Mouse (Mus musculus) stomach, embryonic 14.5 days (tissue): ENCODE measurements around the gene Usp40. TPM values are rescaled to one million over a fixed set of nuclear protein-coding genes. Genes with fewer than 3 reads are reported as not detected.

ENCODE experiments used
- ATAC-seq: fragments of 200-750 bp; cut with Nextera tagmentation; 2 replicates; pipeline ENCODE4 v1.8.0; 2017; ENCODE audit warnings: low read depth, moderate TSS enrichment; ENCODE audit not compliant: insufficient number of reproducible peaks, insufficient read depth, low FRiP score
- H3K27ac ChIP-seq: fragments of 300-500 bp; sonication (generic); 2 replicates; pipeline ENCODE4 v1.5.1; 2014; ENCODE audit warnings: mild to moderate bottlenecking, low read length, moderate library complexity, mixed read lengths
- H3K27me3 ChIP-seq: fragments of 300-500 bp; sonication (generic); 2 replicates; pipeline ENCODE4 v1.6.1; 2014; ENCODE audit warnings: low read length, control low read depth, mixed read lengths; ENCODE audit not compliant: control insufficient read depth, insufficient read depth
- H3K36me3 ChIP-seq: fragments of 300-500 bp; sonication (generic); 2 replicates; pipeline ENCODE4 v1.6.1; 2014; ENCODE audit warnings: mild to moderate bottlenecking, control low read depth, low read length, moderate library complexity, mixed read lengths; ENCODE audit not compliant: control insufficient read depth, insufficient read depth
- H3K4me1 ChIP-seq: fragments of 300-500 bp; sonication (generic); 2 replicates; pipeline ENCODE4 v1.6.1; 2014; ENCODE audit warnings: low read length, control low read depth, mixed read lengths; ENCODE audit not compliant: control insufficient read depth, insufficient read depth
- H3K4me2 ChIP-seq: fragments of 300-500 bp; sonication (generic); replicated peaks from 2 replicates; pipeline ENCODE4 v1.6.1; 2014; ENCODE audit warnings: low read depth, low read length, control low read depth
- H3K4me3 ChIP-seq: fragments of 300-500 bp; sonication (generic); 2 replicates; pipeline ENCODE4 v1.5.1; 2014; ENCODE audit warnings: low read depth, low read length, control low read depth
- H3K9ac ChIP-seq: fragments of 300-500 bp; sonication (generic); replicated peaks from 2 replicates; pipeline ENCODE4 v1.6.1; 2014; ENCODE audit warnings: low read depth, mild to moderate bottlenecking, control low read depth, low read length, moderate library complexity, mixed read lengths
- H3K9me3 ChIP-seq: fragments of 300-500 bp; sonication (generic); 2 replicates; pipeline ENCODE4 v1.6.1; 2016; ENCODE audit warnings: low read depth, low read length, control low read depth; ENCODE audit not compliant: control insufficient read depth
- WGBS: fragments of 180-500 bp; shearing (Covaris S2); extraction: QIAGEN DNeasy Blood & Tissue Kit; methylation state at CpG from one replicate; pipeline ENCODE4 v1.1.7; 2014; 5-methylcytosine and 5-hydroxymethylcytosine counted together
- polyA plus RNA-seq: library from polyadenylated mRNA; unstranded; fragments of >200 nt; fragmentation: Nextera tagmentation; extraction: Ambion mirVana; gene quantifications from 2 replicates; pipeline ENCODE4 v1.2.1, GENCODE M21; 2014

Usp40 gene
- polyA plus RNA-seq, 1 experiment from 2014 or later, result 43.9 TPM

DNA sequence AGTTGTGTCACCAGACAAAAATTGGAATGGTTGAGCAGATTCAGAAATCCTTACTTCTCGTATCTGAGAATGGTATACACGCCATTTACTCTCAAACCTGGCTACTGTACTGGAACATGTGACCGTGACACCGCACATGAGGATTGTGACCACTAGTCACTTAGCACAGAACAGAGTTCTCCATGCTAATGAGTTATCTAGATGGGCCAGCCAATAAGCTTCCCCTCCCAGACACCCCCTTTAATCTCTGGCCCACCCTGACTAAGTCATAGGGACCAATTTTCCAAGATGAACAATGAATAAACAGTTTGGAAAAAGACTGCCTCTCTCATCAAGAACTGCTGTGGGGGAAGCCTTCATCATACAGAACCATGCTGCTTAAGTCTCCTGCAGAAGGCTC is 47.6 kb downstream of the Usp40 start:
- H3K4me1 ChIP-seq, result no peaks in the 10 kb centered on the region
- WGBS, result 90% methylated on average over 4 of the region's 4 CpGs
- ATAC-seq, result no peak
- peaks cover 49% of the 10 kb centered on the region for H3K36me3 ChIP-seq
- no peak overlapping the region for H3K9ac ChIP-seq
- no peaks in the 10 kb centered on the region for H3K9me3 ChIP-seq
- H3K4me2 ChIP-seq, result no peak overlapping the region
- H3K4me3 ChIP-seq, result no peak overlapping the region
- no peak overlapping the region for H3K27ac ChIP-seq
- no peaks in the 10 kb centered on the region for H3K27me3 ChIP-seq

GRCm38 (mm10) chr1:87959998-87960431 is 48.3 kb downstream of the Usp40 start:
- ATAC-seq, result no peak
- H3K27me3 ChIP-seq, result no peaks in the 10 kb centered on the region
- H3K36me3 ChIP-seq, result peaks cover 50% of the 10 kb centered on the region
- H3K4me2 ChIP-seq, result no peak overlapping the region
- H3K9ac ChIP-seq, result no peak overlapping the region
- WGBS, result 33% methylated on average over 4 of the region's 4 CpGs
- no peaks in the 10 kb centered on the region for H3K4me1 ChIP-seq
- H3K9me3 ChIP-seq, result no peaks in the 10 kb centered on the region
- H3K27ac ChIP-seq, result no peak overlapping the region
- H3K4me3 ChIP-seq, result no peak overlapping the region

DNA sequence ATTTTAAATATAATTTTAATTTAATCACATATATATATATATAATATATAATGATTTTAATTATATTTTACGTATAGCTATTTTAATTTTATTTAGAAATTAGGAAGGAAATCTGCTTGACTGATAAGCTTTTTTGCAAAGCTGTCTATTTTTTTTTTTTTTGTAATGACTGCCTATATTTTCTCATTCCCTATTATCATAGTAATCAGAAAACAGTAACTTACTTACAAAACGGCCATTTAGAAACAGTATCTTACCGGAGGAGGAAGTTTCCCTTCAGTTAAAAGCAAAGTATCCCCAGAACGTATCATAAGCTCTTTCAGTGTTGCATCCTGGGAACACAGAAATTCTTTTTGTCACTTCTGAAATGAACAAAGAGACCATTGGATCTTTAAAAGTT is 48.8 kb downstream of the Usp40 start:
- Histone ChIP-seq H3K9me3 (no peaks in the 10 kb centered on the region), H3K4me1 (no peaks in the 10 kb centered on the region), H3K36me3 (peaks cover 49% of the 10 kb centered on the region), H3K4me2 (no peak overlapping the region), H3K27me3 (no peaks in the 10 kb centered on the region), H3K27ac (no peak overlapping the region), H3K4me3 (no peak overlapping the region), H3K9ac (no peak overlapping the region)
- WGBS, result 84% methylated on average over 4 of the region's 4 CpGs
- no peak for ATAC-seq

DNA sequence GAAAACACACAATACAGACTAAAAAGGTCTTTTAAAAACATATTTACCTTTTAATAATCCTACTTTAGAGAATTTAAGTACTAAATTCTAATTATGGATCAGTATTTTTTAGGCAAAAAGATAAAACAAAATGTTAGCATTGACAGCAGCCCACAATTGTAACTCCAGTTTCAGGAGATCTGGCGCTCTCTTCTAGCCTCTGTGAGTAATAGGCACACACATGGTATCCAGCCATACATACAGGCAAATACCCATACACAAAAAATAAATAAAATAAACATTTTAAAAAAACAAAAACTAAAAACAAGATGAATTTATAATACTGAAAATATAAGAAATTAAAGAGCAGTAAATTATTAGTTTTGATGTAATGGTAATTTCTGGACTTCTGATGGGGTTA is 49.4 kb downstream of the Usp40 start:
- Histone ChIP-seq H3K9me3 (no peaks in the 10 kb centered on the region), H3K27ac (no peak overlapping the region), H3K27me3 (no peaks in the 10 kb centered on the region), H3K4me3 (no peak overlapping the region), H3K4me1 (no peaks in the 10 kb centered on the region), H3K9ac (no peak overlapping the region), H3K4me2 (no peak overlapping the region), H3K36me3 (peaks cover 48% of the 10 kb centered on the region)
- ATAC-seq, result no peak
- WGBS, result 93% methylated on average over 1 of the region's 1 CpGs

DNA sequence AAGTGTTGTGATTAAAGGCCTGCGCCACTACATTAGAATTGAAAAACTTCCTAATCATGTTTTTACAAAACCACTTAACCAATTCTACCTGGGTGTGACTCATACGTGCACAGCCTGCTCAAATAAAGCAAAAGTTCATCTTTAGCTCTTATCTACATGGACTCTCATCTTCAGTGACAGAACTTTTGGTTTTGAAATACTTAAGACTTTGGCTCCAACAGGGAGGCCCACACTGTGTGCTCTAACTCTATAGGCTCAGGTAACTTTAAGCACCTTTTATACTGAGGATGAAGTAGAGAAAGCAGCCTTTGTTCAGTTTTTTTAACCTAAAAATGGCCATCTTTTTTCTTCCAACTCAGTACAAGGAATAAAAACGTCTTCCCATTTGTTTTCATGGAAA is 55.3 kb downstream of the Usp40 start:
- H3K9ac ChIP-seq, result no peak overlapping the region
- H3K27ac ChIP-seq, result no peak overlapping the region
- H3K27me3 ChIP-seq, result no peaks in the 10 kb centered on the region
- H3K4me3 ChIP-seq, result no peak overlapping the region
- H3K4me2 ChIP-seq, result no peak overlapping the region
- H3K36me3 ChIP-seq, result peaks cover 69% of the 10 kb centered on the region
- H3K9me3 ChIP-seq, result no peaks in the 10 kb centered on the region
- ATAC-seq, result no peak
- WGBS, result 75% methylated on average over 3 of the region's 3 CpGs
- H3K4me1 ChIP-seq, result no peaks in the 10 kb centered on the region

GRCm38 (mm10) chr1:87951641-87952040 is 56.7 kb downstream of the Usp40 start:
- 90% methylated on average over 3 of the region's 3 CpGs for WGBS
- peaks cover 73% of the 10 kb centered on the region for H3K36me3 ChIP-seq

DNA sequence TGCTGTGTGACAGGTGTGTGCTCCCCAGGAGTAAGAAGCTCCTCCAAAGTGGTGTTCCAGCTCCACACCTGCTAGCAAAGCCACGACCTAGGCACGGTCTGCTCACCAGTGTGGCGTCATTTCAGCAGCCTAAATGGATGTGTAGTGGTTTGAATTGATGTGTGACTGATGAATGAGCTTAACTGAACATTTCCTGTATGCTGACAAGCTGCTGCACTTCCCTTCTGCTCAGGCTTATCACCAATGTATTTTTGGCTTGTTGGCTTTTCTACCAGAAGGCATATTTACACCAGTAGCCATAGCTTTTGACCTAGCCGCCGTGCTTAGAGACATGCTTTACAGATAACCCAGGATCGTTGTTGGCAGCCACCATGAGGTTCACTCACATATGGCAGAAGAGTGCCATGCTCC is 60.7 kb downstream of the Usp40 start:
- peaks cover 88% of the 10 kb centered on the region for H3K36me3 ChIP-seq
- no peak overlapping the region for H3K9ac ChIP-seq

More at GRCm38 (mm10) chr1:87951641-87952040, 56.7 kb downstream of the Usp40 start:
- H3K27me3 ChIP-seq, result no peaks in the 10 kb centered on the region
- no peak for ATAC-seq
- H3K9me3 ChIP-seq, result no peaks in the 10 kb centered on the region
- no peaks in the 10 kb centered on the region for H3K4me1 ChIP-seq
- no peak overlapping the region for H3K27ac ChIP-seq
- H3K9ac ChIP-seq, result no peak overlapping the region
- no peak overlapping the region for H3K4me2 ChIP-seq
- H3K4me3 ChIP-seq, result no peak overlapping the region

DNA sequence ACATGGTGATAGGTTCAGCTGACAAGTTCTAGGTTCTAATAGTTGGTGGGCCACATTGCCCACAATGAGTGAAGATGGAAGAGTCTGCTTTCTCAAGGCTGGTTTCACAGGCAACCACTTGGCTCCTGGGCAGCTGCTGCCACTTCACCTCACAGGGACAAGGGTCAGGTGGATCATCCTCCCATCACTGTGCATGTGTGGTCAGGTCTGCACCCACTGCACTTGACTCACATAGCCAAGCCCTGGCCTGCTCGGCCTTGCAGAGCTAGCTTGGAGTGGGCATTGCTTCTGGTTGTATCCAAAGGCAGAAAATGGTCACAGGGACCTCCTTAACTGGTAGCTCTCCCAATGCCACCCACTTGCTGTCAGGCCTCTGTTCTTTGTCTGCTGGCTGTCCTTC is 66.6 kb downstream of the Usp40 start:
- Histone ChIP-seq H3K9me3 (no peaks in the 10 kb centered on the region), H3K4me2 (no peak overlapping the region), H3K27ac (no peak overlapping the region), H3K27me3 (no peaks in the 10 kb centered on the region), H3K4me1 (no peaks in the 10 kb centered on the region), H3K9ac (no peak overlapping the region), H3K36me3 (peaks cover 96% of the 10 kb centered on the region), H3K4me3 (no peak overlapping the region)
- WGBS, result 93% methylated on average over 1 of the region's 1 CpGs
- ATAC-seq, result no peak

More for the DNA sequence above, 60.7 kb downstream of the Usp40 start:
- H3K4me1 ChIP-seq, result no peaks in the 10 kb centered on the region
- H3K4me3 ChIP-seq, result no peak overlapping the region
- no peaks in the 10 kb centered on the region for H3K9me3 ChIP-seq
- no peak overlapping the region for H3K4me2 ChIP-seq
- ATAC-seq, result no peak
- 87% methylated on average over 6 of the region's 6 CpGs for WGBS
- H3K27ac ChIP-seq, result no peak overlapping the region
- H3K27me3 ChIP-seq, result no peaks in the 10 kb centered on the region

GRCm38 (mm10) chr1:87936516-87936915 is 71.8 kb downstream of the Usp40 start:
- Histone ChIP-seq H3K4me3 (no peak overlapping the region), H3K9me3 (no peaks in the 10 kb centered on the region), H3K4me1 (no peaks in the 10 kb centered on the region), H3K27ac (no peak overlapping the region), H3K27me3 (no peaks in the 10 kb centered on the region), H3K4me2 (no peak overlapping the region), H3K36me3 (peaks cover 49% of the 10 kb centered on the region), H3K9ac (no peak overlapping the region)
- WGBS, result 32% methylated on average over 2 of the region's 2 CpGs
- no peak for ATAC-seq
